Mouse (Mus musculus): Measurements from ENCODE around the gene Tsen54. TPM values are rescaled to one million over a fixed set of nuclear protein-coding genes. Genes with fewer than 3 reads are reported as not detected.

Gene Tsen54
- total RNA-seq, 1 experiment: 63.6 TPM

GRCm38 (mm10) chr11:115806154-115806553 lies 8.4 kb upstream of the Tsen54 start:
- no peak overlapping the region for H3K27ac ChIP-seq (ENCODE audit: insufficient read depth, low read depth, low read length, poor library complexity, severe bottlenecking)
- in situ Hi-C loops (cut with MboI; ENCODE audit: low sequenced_read_pairs in 2 of 2, unreplicated experiment in 2 of 2): no loop called here
- no peak for DNase-seq (ENCODE audit: low read depth, low spot score)
- H3K9ac ChIP-seq (ENCODE audit: insufficient read depth, low read depth, low read length, poor library complexity, severe bottlenecking): no peak overlapping the region
- no peak for TF ChIP-seq CHD2 (IDR thresholded peaks at IDR 0.05; ENCODE audit: low read depth, low read length)
- TF ChIP-seq HCFC1 (IDR thresholded peaks at IDR 0.05; ENCODE audit: borderline replicate concordance, insufficient read depth, low read length): no peak
- no peak for TF ChIP-seq MAFK (IDR thresholded peaks at IDR 0.05; ENCODE audit: insufficient read depth, low read depth, low read length)
- TF ChIP-seq ZC3H11A (IDR thresholded peaks at IDR 0.05; ENCODE audit: borderline replicate concordance, low read depth, low read length): no peak
- TF ChIP-seq ZNF384 (IDR thresholded peaks at IDR 0.05; ENCODE audit: low read depth, low read length): no peak
- H3K9me3 ChIP-seq (ENCODE audit: control insufficient read depth, insufficient read depth, low read depth, low read length): no peaks in the 10 kb centered on the region
- peaks cover 3 to 24% of the 10 kb centered on the region in 2 experiments; a peak in 2 of 4 replicates for H3K4me1 ChIP-seq (ENCODE audit: control insufficient read depth in 2 of 2, insufficient read depth in 2 of 2, low read length in 2 of 2, poor library complexity in 1 of 2)
- H3K36me3 ChIP-seq (ENCODE audit: control insufficient read depth, insufficient read depth, low read length, poor library complexity, severe bottlenecking): peaks cover 32% of the 10 kb centered on the region; the same call in 1 of the 2 replicates
- no peak overlapping the region for H3K4me3 ChIP-seq (ENCODE audit: insufficient read depth in 1 of 2, low read depth in 1 of 2, low read length in 2 of 2, poor library complexity in 1 of 2, severe bottlenecking in 1 of 2)

GRCm38 (mm10) chr11:115807306-115807705 lies 7.2 kb upstream of the Tsen54 start:
- Histone ChIP-seq H3K36me3 (ENCODE audit: control insufficient read depth, insufficient read depth, low read length, poor library complexity, severe bottlenecking) (peaks cover 26% of the 10 kb centered on the region; the same call in 1 of the 2 replicates), H3K4me3 (ENCODE audit: insufficient read depth in 1 of 2, low read depth in 1 of 2, low read length in 2 of 2, poor library complexity in 1 of 2, severe bottlenecking in 1 of 2) (no peak overlapping the region), H3K9ac (ENCODE audit: insufficient read depth, low read depth, low read length, poor library complexity, severe bottlenecking) (no peak overlapping the region), H3K9me3 (ENCODE audit: control insufficient read depth, insufficient read depth, low read depth, low read length) (no peaks in the 10 kb centered on the region), H3K4me1 (ENCODE audit: control insufficient read depth in 2 of 2, insufficient read depth in 2 of 2, low read length in 2 of 2, poor library complexity in 1 of 2) (peaks cover 3 to 24% of the 10 kb centered on the region in 2 experiments; a peak in 2 of 4 replicates), H3K27ac (ENCODE audit: insufficient read depth, low read depth, low read length, poor library complexity, severe bottlenecking) (no peak overlapping the region)
- DNase-seq (ENCODE audit: low read depth, low spot score): no peak
- no peak for TF ChIP-seq CHD2 (IDR thresholded peaks at IDR 0.05; ENCODE audit: low read depth, low read length)
- TF ChIP-seq MAFK (IDR thresholded peaks at IDR 0.05; ENCODE audit: insufficient read depth, low read depth, low read length): no peak
- TF ChIP-seq ZC3H11A (IDR thresholded peaks at IDR 0.05; ENCODE audit: borderline replicate concordance, low read depth, low read length): no peak
- no peak for TF ChIP-seq ZNF384 (IDR thresholded peaks at IDR 0.05; ENCODE audit: low read depth, low read length)
- no peak for TF ChIP-seq HCFC1 (IDR thresholded peaks at IDR 0.05; ENCODE audit: borderline replicate concordance, insufficient read depth, low read length)
- in situ Hi-C loops (cut with MboI; ENCODE audit: low sequenced_read_pairs in 2 of 2, unreplicated experiment in 2 of 2): no loop called here

DNA sequence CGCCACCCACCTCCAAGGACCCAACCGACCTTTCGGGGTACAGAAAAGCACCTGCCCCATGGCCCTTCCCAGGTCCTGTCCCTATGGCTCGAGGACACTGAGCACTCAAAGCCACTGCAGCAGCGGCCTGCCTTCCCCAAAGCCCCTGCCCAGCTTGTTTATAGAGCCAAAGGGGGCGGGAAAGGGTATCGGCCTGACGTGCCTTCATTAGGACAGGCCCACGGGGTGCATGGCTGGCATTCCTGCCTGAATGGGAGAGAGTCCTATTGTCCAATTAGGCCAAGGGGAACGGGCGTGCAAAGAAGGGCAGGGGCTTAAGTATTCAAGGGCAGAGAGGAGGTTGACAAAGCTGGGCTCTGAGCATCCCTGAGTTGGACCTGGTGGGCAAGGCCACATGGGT lies 6.6 kb upstream of the Tsen54 start:
- DNase-seq (ENCODE audit: low read depth, low spot score): no peak
- Histone ChIP-seq H3K9ac (ENCODE audit: insufficient read depth, low read depth, low read length, poor library complexity, severe bottlenecking) (no peak overlapping the region), H3K4me1 (ENCODE audit: control insufficient read depth in 2 of 2, insufficient read depth in 2 of 2, low read length in 2 of 2, poor library complexity in 1 of 2) (peaks cover 3 to 28% of the 10 kb centered on the region in 2 experiments; a peak in 2 of 4 replicates), H3K4me3 (ENCODE audit: insufficient read depth in 1 of 2, low read depth in 1 of 2, low read length in 2 of 2, poor library complexity in 1 of 2, severe bottlenecking in 1 of 2) (no peak overlapping the region), H3K27ac (ENCODE audit: insufficient read depth, low read depth, low read length, poor library complexity, severe bottlenecking) (no peak overlapping the region), H3K36me3 (ENCODE audit: control insufficient read depth, insufficient read depth, low read length, poor library complexity, severe bottlenecking) (peaks cover 20% of the 10 kb centered on the region; the same call in 1 of the 2 replicates), H3K9me3 (ENCODE audit: control insufficient read depth, insufficient read depth, low read depth, low read length) (no peaks in the 10 kb centered on the region)
- TF ChIP-seq ZC3H11A (IDR thresholded peaks at IDR 0.05; ENCODE audit: borderline replicate concordance, low read depth, low read length): no peak
- no peak for TF ChIP-seq MAFK (IDR thresholded peaks at IDR 0.05; ENCODE audit: insufficient read depth, low read depth, low read length)
- TF ChIP-seq CHD2 (IDR thresholded peaks at IDR 0.05; ENCODE audit: low read depth, low read length): no peak
- TF ChIP-seq HCFC1 (IDR thresholded peaks at IDR 0.05; ENCODE audit: borderline replicate concordance, insufficient read depth, low read length): no peak
- no peak for TF ChIP-seq ZNF384 (IDR thresholded peaks at IDR 0.05; ENCODE audit: low read depth, low read length)
- in situ Hi-C loops (cut with MboI; ENCODE audit: low sequenced_read_pairs in 2 of 2, unreplicated experiment in 2 of 2): no loop called here

- H3K9me3 ChIP-seq (ENCODE audit: control insufficient read depth, insufficient read depth, low read depth, low read length): no peaks in the 10 kb centered on the region
- TF ChIP-seq MAFK (IDR thresholded peaks at IDR 0.05; ENCODE audit: insufficient read depth, low read depth, low read length): no peak
- no peak overlapping the region for H3K4me3 ChIP-seq (ENCODE audit: insufficient read depth in 1 of 2, low read depth in 1 of 2, low read length in 2 of 2, poor library complexity in 1 of 2, severe bottlenecking in 1 of 2)
- in situ Hi-C loops (cut with MboI; ENCODE audit: low sequenced_read_pairs in 2 of 2, unreplicated experiment in 2 of 2): no loop called here
- H3K9ac ChIP-seq (ENCODE audit: insufficient read depth, low read depth, low read length, poor library complexity, severe bottlenecking): no peak overlapping the region
- DNase-seq (ENCODE audit: low read depth, low spot score): no peak
- peaks cover 3 to 28% of the 10 kb centered on the region in 2 experiments; a peak in 2 of 4 replicates for H3K4me1 ChIP-seq (ENCODE audit: control insufficient read depth in 2 of 2, insufficient read depth in 2 of 2, low read length in 2 of 2, poor library complexity in 1 of 2)
- H3K36me3 ChIP-seq (ENCODE audit: control insufficient read depth, insufficient read depth, low read length, poor library complexity, severe bottlenecking): peaks cover 12% of the 10 kb centered on the region; the same call in 1 of the 2 replicates
- no peak overlapping the region for H3K27ac ChIP-seq (ENCODE audit: insufficient read depth, low read depth, low read length, poor library complexity, severe bottlenecking)
These were observed 5.7 kb upstream of the Tsen54 start for GRCm38 (mm10) chr11:115808696-115809310.

Data from ES-E14 (cell line).